Mouse (Mus musculus) v-Abl transformed pro-B cells (cell line): ENCODE measurements around the gene Prkacb.

Experiments used
- in situ Hi-C, 2 experiments: fragments of 400-800 bp; cut with MboI; formaldehyde crosslinking; loops; one replicate each; pipeline ENCODE4 v1.15.1; 2025; ENCODE audit not compliant: unreplicated experiment in 2 of 2

Prkacb gene

DNA sequence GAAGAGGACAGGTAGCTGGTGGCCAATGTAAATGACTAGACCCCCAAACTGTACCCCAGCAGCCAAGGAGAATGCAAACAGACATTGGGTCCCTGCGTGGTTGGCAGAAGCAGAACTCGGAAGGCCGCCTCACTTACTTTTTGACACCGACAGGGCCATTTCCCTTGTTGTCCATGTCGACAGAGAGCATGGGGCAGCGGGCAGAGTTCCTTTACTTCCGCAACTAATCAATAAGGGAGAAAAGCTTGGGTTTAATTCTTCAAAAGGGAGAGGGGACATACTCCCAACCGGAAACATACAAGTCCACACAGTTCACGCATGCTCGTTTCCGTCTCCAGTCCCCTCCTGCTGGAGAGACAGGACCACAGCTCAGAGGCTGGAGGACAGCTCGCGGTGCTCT lies 132.2 kb downstream of the Prkacb start:
- in situ Hi-C loops: no loop called here

DNA sequence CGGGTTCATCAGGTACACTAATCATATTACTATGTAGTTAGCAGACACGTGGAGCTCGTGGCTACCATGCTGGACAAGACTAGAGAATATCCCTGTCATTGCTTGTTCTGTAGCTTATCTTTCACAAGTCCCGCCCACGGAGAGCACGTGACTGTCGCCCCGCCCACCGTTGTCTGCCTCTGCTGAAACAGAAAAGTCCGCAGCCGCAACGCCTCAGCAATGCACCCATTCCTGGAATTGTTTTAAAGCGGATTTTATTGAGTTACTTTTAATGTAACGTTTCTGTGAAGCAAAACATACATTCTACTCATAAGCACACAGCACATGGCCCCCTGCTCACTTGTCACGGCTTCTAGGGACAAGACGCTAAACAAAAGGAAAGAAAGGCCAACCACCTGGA lies 133.1 kb downstream of the Prkacb start:
- in situ Hi-C loops: no loop called here
